Mouse (Mus musculus) spleen, adult 2 months (tissue): ENCODE results near the gene Fcamr. TPM values are rescaled to one million over a fixed set of nuclear protein-coding genes. Genes with fewer than 3 reads are reported as not detected.

Experiments used
- DNase-seq, 2 experiments: peaks; one replicate each; pipeline versions ENCODE4 v3.0.0 to v3.0.0-alpha.2; 2012 to 2021; ENCODE audit warnings: low spot score in 2 of 2, low read depth in 1 of 2
- H3K27ac ChIP-seq: fragments of 200-500 bp; 2 replicates; pipeline ENCODE4 v1.5.1; 2012; ENCODE audit warnings: low read length, inconsistent platforms; ENCODE audit not compliant: insufficient read depth
- H3K27me3 ChIP-seq: fragments of 200-500 bp; 2 replicates; pipeline ENCODE4 v1.6.1; 2012; ENCODE audit warnings: mild to moderate bottlenecking, moderate library complexity, low read length, inconsistent platforms; ENCODE audit not compliant: control insufficient read depth, insufficient read depth
- H3K36me3 ChIP-seq: fragments of 200-500 bp; 2 replicates; pipeline ENCODE4 v1.6.1; 2012; ENCODE audit warnings: mild to moderate bottlenecking, low read length, inconsistent platforms; ENCODE audit not compliant: control insufficient read depth, insufficient read depth
- H3K4me1 ChIP-seq: fragments of 200-500 bp; 2 replicates; pipeline ENCODE4 v1.6.1; 2011; ENCODE audit warnings: inconsistent platforms; ENCODE audit not compliant: control insufficient read depth, insufficient read depth, insufficient read length
- H3K4me3 ChIP-seq: fragments of 200-500 bp; 2 replicates; pipeline ENCODE4 v1.5.1; 2011; ENCODE audit warnings: mild to moderate bottlenecking, inconsistent platforms; ENCODE audit not compliant: insufficient read depth, insufficient read length; ENCODE audit errors: extremely low read depth
- CTCF ChIP-seq: fragments of 200-500 bp; IDR thresholded peaks from 2 replicates; pipeline ENCODE4 v1.5.1; 2011; ENCODE audit warnings: mild to moderate bottlenecking, inconsistent platforms; ENCODE audit not compliant: insufficient read depth, insufficient read length, insufficient replicate concordance; ENCODE audit errors: extremely low read depth
- POLR2A ChIP-seq: fragments of 200-500 bp; IDR thresholded peaks from 2 replicates; pipeline ENCODE4 v1.6.1; 2011; ENCODE audit warnings: low read depth, low read length, inconsistent platforms
- whole genome bisulfite sequencing: fragments of 180-500 bp; shearing (Covaris S2); methylation state at CpG from one replicate; pipeline ENCODE4 v1.1.7; 2018; 5-methylcytosine and 5-hydroxymethylcytosine counted together
- polyA plus RNA-seq: library from polyadenylated mRNA; depleted of rRNA; stranded (reverse); fragments of >200 nt; gene quantifications from 2 replicates; pipeline ENCODE4 v1.2.3, GENCODE M21; 2012

Fcamr gene
- polyA plus RNA-seq, 1 experiment, result 0.67 TPM

DNA sequence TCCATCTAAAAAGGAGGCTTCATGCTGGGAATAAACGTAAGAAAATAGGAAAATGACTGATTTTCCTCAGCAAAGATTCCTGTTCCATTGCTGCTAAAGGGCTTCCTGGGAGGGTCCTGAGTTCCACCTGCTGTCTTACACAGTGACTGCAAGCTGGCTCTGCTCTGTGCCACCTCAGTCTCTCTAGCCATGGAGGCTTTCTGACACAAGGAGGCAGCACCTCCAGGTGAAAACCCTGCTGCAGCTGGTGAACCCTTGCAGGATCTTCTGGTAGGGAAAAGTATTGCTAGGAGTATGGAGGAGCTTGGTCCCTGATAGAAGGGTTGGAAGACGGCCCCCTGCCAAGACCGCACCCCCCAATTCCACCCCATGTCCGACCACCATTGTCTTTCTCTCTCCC, 13.7 kb upstream of the Fcamr start:
- Histone ChIP-seq H3K27ac (no peak overlapping the region), H3K4me1 (no peaks in the 10 kb centered on the region), H3K27me3 (no peaks in the 10 kb centered on the region), H3K36me3 (no peaks in the 10 kb centered on the region), H3K4me3 (no peak overlapping the region)
- peak; percentile 10; the same call in 1 of the 2 replicates for TF ChIP-seq CTCF
- TF ChIP-seq POLR2A, result no peak
- no peak for DNase-seq
- WGBS, result 54% methylated on average over 4 of the region's 4 CpGs

- no peak for DNase-seq
- Histone ChIP-seq H3K27ac (no peak overlapping the region), H3K4me1 (no peaks in the 10 kb centered on the region), H3K27me3 (no peaks in the 10 kb centered on the region), H3K36me3 (no peaks in the 10 kb centered on the region), H3K4me3 (no peak overlapping the region)
- TF ChIP-seq CTCF (no peak), POLR2A (no peak)
- WGBS, result 77% methylated on average over 3 of the region's 3 CpGs
Observed at GRCm38 (mm10) chr1:130789512-130790451, 10.9 kb upstream of the Fcamr start.

DNA sequence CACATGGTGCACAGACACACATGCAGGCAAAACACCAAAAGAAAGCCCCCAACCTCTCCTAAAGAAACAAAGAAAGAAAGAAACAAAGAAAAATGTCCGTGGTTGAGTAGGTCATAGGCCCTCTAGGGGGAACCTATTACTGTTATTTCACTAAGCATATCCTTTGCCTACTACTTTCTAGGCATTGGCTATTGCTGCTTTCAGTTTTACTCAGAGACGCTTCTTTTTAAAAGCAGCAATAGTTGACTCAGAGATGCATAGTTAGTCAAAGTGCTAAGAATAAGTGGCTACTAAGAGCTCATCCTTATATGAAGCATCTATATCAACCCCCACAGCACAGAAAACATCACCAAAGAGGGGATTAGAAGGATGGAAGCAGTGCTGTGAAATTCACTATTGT, 5.4 kb upstream of the Fcamr start:
- Histone ChIP-seq H3K27me3 (no peaks in the 10 kb centered on the region), H3K4me1 (peaks cover 2% of the 10 kb centered on the region; the same call in 1 of the 2 replicates), H3K36me3 (no peaks in the 10 kb centered on the region), H3K27ac (no peak overlapping the region), H3K4me3 (no peak overlapping the region)
- TF ChIP-seq CTCF, result no peak
- no peak for TF ChIP-seq POLR2A
- 77% methylated on average over 2 of the region's 2 CpGs for WGBS
- DNase-seq, result no peak

GRCm38 (mm10) chr1:130796967-130797684, 3.6 kb upstream of the Fcamr start:
- 42% methylated on average over 8 of the region's 8 CpGs for WGBS
- no peak overlapping the region for H3K27ac ChIP-seq
- TF ChIP-seq CTCF (peak; percentile 24; the same call in 1 of the 2 replicates), POLR2A (no peak)

GRCm38 (mm10) chr1:130798037-130798436, 2.7 kb upstream of the Fcamr start:
- Histone ChIP-seq H3K27ac (no peak overlapping the region), H3K36me3 (no peaks in the 10 kb centered on the region), H3K27me3 (no peaks in the 10 kb centered on the region), H3K4me3 (no peak overlapping the region), H3K4me1 (peaks cover 2% of the 10 kb centered on the region; the same call in 1 of the 2 replicates)
- TF ChIP-seq POLR2A (no peak), CTCF (no peak)
- WGBS, result 26% methylated on average over 6 of the region's 6 CpGs
- DNase-seq, result no peak

More at GRCm38 (mm10) chr1:130796967-130797684, 3.6 kb upstream of the Fcamr start:
- Histone ChIP-seq H3K4me3 (no peak overlapping the region), H3K27me3 (no peaks in the 10 kb centered on the region), H3K36me3 (no peaks in the 10 kb centered on the region), H3K4me1 (peaks cover 2% of the 10 kb centered on the region; the same call in 1 of the 2 replicates)
- DNase-seq, result peak; percentile 27 to 69

DNA sequence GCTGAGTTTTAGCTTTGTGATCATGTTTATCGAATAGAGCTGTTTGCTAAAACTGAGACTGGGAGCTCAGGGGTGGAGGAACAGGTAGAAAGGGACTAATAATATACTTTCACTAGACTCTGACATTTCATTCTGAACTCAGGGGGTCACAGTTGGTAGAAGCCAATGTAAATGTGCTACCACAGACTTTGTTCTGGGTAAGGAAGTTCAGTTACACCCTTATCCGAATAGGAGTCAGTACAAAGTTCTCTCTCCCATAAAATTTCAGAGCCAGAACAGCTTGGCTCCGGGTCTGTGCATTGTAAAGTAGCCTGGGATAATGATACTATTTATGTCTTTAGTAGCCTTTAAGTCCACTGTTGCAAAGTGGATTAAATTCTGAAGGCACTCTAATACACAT, 2.2 kb upstream of the Fcamr start:
- peaks cover 2% of the 10 kb centered on the region; the same call in 1 of the 2 replicates for H3K4me1 ChIP-seq
- H3K27me3 ChIP-seq, result no peaks in the 10 kb centered on the region
- H3K4me3 ChIP-seq, result no peak overlapping the region
- WGBS, result 48% methylated on average over 3 of the region's 3 CpGs
- H3K27ac ChIP-seq, result no peak overlapping the region
- H3K36me3 ChIP-seq, result no peaks in the 10 kb centered on the region
- TF ChIP-seq CTCF (no peak), POLR2A (no peak)
- no peak for DNase-seq

- no peak for DNase-seq
- Histone ChIP-seq H3K27me3 (no peaks in the 10 kb centered on the region), H3K4me3 (no peak overlapping the region), H3K36me3 (no peaks in the 10 kb centered on the region), H3K4me1 (peaks cover 2% of the 10 kb centered on the region; the same call in 1 of the 2 replicates), H3K27ac (no peak overlapping the region)
- 53% methylated on average over 2 of the region's 2 CpGs for WGBS
- TF ChIP-seq CTCF (no peak), POLR2A (no peak)
Observed at GRCm38 (mm10) chr1:130799399-130799798, 1.3 kb upstream of the Fcamr start.
